Mouse (Mus musculus) mesoderm, embryonic 11.5 days (tissue): ENCODE measurements around the gene Adamts14.

Source experiments
- DNase-seq: peaks from one replicate; pipeline ENCODE4 v3.0.0-alpha.2; 2012; ENCODE audit warnings: low read depth, low spot score

Adamts14 gene

DNA sequence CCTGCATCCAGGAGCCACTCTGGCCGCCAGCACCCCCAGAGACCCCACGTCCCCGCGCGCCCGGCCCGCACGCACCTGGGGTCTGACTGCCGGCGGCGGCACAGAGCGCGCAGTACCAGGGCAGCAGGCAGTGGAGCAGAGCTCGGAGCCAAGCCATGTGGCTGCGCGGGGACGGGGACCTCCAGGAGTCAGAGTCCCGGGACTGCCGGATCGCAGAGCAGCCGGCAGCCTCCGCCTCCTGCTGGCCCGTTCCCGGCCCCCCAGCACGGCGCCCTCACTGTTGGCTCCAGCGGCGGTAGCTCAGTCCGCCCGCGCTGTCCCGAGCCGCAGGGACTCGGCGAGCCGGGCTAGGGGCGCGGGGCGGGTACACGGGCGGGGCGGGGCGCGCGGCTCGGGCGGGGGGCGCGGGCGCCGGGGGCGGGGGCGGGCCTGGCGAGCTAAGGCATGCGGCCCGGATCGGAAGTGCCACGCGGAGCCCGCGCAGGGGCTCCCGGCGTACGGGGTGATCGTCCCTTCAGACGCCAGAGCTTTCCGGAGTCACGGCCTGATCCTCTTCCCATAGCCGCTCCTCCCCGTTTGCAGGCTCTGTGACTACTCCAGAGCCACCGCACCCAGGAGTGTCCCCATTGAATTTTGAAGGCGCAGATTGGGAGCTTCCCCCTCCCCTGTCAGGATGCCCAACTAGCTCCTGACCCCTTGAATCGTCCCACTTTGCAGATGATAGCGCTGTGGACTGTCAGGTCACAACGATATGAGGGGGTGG, at the start of gene Adamts14:
Adamts14 (minus strand) TSS at position 358 of the 763 bp plus-strand sequence.
- DNase-seq, result peak; percentile 54

DNA sequence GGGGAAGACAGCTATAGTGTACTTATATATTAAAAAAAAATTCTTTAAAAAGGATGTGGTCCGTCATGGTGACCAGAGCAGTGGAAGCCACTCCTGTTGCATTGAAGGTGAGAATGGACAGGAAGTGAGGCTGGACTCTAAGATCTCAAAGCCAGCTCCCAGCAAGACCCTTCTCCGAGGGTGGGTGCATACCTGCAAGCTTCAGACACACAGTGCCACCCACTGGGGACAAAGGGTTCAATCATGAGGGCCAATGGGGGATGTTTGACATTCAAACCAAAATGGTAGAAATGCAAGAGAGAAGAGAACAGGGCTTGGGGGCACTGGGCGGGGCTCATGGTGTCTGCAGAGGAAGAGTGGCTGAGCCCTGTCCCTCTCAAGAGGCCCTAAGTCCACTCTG, 45.3 kb upstream of the Adamts14 start:
- no peak for DNase-seq

DNA sequence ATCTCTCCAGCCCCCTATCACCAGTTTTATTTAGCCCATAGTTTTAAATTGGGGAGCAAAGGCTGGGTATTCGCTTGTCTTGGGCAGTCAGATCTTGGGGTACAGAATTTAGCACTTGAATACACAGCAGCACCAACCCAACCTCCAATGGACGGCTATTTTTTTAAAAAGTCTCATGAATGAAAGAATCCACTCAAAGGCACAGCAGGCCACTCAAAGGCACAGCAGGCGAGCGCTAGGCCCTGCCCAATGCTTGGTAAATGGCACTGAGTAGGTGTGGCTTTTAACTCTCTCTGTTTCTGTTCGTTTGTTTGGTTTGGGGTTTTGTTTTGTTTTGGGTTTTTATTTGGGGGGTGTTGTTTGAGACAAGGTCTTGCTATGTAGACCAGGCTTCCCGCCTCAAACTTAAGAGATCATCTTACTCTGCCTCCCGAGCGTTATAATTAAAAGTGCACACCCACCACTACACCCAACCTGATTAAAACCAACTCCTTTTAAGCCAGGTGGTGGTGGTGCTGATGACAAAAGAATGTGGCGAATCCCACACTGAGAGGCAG, 42.2 kb upstream of the Adamts14 start:
- DNase-seq, result no peak

DNA sequence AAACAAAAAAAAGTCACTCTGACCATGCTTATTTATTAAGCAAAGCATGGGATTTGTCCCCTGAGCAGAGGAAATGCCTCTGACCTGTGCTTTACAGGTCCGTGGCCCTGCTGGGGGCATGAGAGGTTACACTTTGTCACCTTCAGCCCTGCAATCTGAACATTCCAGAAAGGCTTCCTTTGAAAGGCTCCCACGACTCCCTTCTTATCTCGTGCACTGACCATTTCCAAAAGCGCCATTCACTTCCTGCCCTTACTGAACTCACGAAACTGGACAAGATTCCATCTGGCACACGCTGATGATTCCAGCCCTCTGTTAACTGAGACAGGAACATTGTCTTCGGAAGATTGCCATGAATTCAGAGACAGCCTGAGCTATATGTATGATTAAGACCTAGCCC, 40.5 kb upstream of the Adamts14 start:
- no peak for DNase-seq

DNA sequence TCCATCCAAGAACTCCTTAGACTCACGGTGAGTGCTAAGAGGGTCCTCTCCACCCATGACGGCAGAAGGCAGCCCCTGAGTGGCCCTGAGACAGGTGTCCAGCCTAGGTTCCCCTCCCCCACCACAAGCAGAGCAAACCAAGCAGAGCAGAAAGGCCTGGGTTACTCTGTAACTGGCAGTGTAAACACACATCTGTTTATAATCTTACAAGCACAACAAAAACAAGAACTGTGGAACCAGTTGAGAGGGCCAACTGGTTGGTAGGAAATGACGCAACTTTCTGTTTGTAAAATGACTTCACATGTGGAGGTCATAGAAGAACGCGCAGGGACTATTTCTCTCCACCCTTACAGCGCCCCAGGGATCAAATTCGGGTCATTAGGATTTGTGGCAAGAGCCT, 39.5 kb upstream of the Adamts14 start:
- DNase-seq, result no peak

DNA sequence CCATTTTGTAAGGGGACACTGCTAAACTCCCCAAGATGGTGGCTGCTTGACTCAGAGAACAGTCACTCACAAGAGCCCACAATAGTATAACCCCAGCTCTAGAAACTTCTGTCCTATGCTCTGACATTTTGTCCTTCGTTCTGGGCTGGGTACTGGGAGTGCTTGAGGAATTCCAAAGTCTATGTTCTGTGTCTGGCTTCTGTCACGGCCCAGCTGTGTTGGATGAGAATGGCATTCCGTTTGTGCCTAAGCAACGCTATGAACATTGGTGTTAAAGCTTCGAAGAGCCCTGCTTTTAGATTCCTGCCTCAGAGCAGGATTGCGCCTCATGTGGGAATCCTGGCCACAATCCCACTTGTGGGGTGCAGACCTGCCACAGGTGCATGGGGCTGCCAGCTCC, 38.9 kb upstream of the Adamts14 start:
- DNase-seq, result no peak

DNA sequence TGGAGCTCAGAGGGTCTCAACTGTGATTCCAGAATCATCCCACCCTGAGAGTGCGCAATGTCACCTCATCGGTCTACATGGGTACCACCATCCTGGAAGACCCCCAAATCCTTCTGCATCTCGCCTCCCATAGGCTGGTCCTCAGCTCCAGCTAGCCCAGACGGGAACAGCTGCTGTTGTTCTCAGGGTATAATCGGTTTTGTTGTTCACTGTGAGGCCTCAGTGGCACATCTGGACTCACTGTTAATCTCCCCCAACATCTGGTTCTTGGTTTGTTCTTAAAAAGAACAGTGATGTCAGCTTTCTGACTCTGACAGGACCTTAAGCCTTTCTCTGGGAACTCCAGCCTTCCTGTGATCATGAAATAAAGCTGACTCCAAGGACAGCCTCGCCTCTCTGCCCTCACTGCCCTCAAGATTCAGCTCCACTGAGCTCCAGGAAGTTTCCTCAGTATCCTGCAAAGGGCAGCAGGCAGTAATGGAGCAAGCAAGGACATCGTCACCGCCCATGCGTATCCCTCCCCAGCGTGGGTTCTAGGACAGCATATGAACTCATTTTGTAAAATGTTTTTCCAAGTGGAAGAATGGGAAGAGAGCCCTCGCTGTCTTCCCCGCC, 35.6 kb upstream of the Adamts14 start:
- DNase-seq, result no peak

DNA sequence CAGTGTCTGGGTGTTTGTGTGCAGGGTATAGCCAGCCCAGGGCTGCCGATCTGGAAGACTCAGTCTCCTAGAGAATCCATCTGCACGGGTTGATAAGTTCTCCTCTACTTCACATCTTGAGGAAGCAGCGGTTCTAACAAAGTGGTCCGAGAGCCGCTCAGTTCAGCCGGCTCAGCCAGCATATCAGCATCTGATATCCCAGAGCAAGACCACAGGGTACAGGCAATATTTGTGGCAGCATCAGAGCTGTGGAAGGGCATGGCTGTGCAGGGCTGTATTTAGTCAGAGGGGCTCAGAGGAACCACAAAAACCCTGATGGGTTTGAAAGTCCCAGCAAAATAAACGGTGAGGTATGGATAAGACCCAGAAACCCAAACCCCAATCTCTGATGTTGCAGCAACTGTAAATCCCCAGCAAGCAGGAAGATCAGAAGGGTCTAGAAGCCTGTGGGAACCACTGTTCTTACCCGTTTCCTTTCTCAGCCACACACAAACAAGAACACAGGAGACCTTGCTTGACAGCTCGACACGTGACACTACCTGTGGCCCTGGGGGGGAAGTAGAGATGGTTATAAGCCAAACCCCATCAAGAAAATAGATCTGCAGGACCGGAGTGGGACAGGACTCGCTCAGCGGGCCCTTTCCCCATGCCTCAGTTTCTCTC, 32.8 kb upstream of the Adamts14 start:
- DNase-seq, result no peak

DNA sequence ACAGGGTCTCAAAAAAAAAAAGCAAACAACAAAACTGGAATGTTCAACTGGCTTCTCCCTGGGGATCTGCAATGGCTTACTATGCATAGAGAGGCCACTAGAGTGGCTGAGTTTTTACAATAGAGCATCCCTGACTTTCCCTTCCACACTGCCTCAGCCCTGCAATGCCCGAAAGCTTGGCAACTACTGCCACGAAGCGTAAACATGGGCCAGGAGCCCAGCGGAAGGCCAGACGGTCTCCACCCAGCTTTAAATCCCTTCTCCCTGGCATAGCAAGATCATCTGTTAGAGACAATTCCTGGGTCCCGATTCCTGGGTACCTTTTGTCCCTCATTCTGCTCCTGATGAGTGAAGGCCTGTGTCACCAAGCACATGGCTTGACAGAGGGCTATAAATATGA, 30.8 kb upstream of the Adamts14 start:
- DNase-seq, result no peak

DNA sequence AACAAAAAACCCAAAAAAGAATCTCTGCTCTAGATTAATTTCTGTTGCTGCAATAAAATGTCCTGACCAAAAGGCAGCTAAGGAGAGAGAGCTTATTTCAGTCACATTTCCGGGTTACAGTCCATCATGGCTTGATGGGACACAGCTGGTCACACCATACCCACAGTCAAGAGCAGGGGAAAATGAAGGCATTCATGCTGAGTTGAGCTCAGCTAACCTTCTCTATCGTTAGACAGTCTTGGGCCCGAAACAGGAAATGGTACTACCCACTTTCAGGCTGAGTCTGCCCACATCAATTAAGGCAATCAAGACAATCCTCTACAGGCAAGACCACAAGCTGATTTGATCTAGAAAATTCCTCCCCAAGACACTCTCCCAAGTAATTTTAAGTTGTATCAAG, 27.8 kb upstream of the Adamts14 start:
- DNase-seq, result no peak

DNA sequence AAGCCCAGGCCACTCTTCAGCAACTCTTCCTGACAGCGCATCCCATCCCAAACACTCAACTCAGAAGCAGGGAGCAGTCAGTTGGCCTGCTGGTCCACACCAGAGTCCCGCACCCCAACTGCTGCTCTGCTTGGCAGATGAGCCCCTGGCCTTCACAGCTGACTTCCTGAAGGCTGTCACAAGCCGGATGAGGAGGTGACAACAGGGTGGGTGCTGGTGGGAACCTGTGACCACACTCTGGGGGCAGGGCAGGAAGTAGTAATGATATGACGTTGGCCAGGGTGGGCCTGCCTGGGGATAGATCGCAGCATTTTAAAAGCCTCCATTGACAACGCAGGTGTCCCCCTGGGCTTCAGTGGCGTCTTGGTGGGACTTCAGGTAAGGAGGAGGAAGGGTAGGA, 24.2 kb upstream of the Adamts14 start, which contains the start of gene Prf1:
Prf1 (plus strand) TSS at position 357 of the 400 bp plus-strand sequence.
- no peak for DNase-seq

DNA sequence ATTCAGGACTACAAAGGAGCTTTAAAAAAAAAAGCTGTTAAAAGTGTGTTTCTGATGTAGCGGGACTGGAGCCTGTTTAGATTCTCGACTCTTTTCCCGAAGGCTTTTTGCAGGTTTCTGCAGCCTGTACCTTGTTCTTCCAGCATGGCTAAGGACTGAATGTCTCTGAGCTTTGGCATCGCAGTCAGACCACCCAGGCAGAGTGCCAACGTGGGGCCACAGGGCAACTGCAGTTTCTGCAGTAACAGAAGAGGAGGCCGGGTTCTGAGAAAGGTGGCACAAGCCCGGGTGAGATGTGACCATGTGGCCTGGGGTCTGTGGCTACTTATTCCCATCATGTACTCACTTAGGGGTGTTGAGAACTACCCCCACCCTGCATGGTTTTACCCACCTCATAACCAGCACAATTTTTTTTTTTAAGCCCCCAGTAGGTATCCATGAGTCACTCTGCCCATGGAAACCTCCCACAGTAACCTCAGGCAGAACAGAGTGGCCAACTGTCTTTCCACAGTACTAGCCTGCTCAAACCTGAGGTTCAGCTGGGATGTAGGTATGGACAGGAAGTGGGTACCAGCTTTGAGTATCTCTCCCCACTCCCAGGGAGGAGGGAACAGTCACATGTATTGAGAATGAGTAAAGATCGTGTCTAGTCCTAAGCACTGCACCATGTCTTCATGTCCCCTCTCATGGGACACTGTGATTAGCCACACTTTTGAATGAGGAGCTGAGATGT, 23.6 kb upstream of the Adamts14 start:
- DNase-seq, result no peak

DNA sequence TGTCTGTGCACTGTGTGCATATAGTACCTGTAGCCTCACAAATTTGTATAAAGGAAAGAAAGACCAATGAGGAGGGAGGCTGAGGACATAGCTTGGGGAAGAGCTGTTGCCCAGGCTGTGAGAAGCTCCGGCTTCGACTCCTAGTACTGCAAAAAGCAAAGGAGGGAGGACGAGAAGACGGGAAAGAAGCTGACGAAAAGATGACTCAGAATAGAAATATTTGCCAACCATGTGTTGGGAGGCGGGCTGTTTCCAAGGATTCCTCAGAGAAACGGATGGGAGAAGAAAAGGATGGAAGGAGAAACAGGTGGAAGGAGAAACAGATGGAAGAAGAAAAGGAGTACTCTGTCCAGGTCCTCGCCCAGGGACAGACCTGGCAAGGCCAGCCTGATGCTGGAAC, 21.0 kb upstream of the Adamts14 start:
- no peak for DNase-seq

DNA sequence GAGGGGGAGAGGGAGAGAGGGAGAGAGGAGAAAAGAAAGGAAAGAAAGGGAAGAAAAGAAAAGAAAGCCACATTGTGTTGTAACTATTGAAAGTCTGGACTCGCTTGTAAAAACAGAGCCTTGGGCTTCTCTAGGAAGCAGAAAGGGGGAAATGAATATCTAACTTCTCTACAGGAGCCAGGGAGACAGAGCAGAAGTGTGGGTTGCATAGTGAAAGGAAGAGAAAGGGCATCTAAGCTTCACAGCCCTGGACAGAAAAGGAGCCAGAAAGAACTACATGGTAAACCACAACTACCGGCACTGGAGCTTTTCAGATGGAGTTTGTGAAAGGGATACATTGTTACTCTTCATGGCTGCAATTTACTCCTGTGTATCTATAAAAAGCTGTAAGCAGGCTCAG, 17.2 kb upstream of the Adamts14 start:
- no peak for DNase-seq

DNA sequence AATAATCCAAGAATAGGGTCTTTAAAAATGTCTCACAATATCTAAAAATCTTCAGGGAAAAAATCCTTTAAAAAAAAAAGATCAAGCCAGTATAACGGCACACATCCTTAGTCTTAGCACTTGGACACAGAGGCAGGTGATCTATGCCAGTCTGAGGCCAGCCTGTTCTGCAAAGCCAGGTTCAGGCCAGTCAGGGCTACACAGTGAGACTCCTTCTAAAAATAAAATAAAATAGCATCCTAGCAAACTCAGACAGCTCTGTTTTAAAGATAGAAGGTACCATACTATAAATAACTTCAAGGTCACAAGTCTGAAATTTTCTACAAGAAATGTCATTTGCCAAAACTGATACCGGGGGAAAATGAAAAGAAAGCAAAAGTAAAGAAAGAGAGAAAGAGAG, 16.8 kb upstream of the Adamts14 start:
- no peak for DNase-seq

DNA sequence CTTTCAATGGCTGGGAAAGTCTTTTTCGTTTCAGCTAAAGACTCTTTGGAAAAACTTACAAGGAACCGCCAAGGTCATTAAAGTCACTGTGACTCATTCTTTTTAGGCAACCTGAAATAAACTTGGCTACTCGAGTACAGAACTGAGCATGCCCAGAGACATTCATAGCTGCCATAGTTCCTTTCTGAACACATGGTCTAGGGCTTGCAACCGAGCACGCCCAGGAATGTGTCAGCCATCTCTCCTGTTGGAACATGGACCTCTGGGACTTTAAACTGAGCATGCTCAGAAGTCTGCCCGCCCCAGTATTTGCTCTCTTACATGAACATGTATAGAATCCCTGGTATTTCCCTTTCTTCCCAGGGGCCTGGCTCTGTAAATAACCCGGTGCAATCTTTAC, 13.0 kb upstream of the Adamts14 start:
- DNase-seq, result no peak

DNA sequence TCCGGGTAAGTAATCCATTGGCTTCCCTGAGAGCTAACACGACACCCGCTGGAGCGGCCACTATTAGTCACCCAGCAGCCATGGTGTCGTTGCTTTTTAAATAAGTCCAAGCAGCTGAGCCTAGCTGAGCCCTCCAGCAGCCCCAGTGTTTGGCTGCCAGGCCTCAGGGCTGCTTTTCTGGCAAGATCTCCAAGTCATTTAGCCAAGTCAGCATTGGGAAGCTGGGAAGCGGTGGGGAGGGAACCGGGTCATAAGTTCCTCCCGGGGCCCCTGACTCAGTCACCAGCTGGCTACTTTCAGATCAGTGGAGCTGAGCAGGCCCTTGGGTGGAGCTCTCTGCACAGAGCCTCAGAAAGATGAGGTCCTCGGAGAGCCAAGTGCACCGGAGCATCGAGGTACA, 12.0 kb upstream of the Adamts14 start:
- no peak for DNase-seq

DNA sequence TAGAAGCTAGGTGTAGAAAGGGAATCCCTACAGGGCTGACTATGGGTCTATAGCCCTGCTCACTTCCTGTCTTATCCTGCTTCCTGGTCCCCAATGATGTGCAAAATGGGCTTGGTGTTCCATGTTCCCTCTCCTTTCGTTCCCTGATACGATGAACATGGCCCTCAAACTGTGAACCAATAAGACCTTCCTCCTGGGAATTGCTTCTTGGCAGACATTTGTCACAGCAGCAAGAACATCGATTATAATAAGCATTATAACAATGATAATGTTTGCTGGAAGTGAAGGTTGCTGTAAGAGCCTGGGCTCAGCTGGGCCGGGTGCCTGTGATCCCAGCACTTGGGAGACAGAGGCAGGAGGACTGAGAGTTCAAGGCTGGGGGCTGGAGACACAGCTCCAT, 11.1 kb upstream of the Adamts14 start:
- DNase-seq, result no peak

DNA sequence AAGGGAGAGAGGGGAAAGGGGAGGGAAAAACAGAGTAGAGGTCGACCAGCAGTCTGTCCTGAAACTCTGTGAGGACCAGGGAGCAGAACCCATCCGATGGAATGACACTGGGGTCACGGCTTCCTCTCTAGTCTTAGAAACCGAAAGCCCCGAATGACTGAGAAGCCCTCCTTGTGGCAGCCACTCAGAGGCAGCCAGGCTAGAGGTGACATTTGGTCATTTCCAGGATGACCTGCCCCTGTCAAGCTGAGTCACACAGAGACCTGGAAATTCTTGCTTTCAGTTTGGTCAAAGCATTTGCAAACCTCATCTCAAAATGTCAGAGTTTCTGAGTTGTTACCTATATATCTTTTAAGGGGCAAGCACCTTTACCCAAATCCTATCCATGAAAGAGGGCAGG, 7.9 kb upstream of the Adamts14 start:
- no peak for DNase-seq

DNA sequence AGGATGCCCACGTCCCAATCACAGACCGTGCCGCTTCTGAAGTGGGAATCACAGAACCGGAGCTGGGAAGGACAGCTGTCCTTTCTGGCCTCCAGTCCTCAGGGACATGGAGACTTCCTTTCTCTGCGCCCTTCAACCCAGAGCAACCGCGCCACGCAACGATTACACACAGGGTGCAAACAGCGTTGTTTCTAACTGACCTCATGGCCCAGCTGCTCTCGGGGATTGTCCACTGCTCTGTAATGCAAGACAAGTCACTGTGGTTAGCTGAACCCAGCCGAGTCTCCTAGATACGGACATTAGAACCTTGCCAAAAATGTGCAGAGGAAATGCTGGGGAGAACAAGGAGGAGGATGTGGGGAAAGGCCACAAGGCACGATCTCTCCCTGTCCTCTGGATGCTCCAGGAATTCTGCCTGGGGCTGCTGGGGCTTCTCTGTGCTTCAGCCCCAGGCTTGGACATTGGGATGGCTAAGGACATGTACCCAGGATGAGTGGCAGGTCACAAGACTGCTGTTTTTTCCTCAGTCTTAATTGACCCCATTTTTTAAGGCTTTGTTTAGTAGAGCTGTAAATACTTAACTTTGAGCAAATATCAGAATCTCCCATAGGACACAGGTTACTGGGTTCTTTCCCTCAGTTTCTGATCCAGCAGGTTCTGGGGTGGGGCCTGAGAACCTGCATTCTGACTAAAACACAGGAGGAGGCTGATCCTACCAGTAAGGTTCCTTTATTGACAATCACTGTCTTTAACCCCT, 4.9 kb upstream of the Adamts14 start:
- peak; percentile 20 for DNase-seq

DNA sequence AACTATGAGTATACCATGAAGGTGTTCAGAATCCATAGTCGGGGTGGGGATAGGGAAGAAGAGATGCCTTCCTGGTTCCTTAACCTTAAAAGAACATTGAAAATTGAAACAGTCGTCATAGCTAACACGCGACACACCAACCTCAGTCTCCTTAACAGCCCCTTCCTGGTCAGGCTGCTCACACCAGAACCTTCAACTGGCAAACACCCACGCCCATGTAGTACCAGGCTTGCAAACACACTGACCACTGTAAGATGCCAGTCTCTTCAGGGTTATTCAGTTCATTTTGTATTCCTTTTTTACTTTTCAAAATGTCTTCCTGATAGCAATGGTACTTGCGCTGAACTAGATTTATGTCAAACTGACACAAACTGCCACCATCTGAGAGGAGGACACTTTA, 3.8 kb upstream of the Adamts14 start:
- no peak for DNase-seq
